Mouse (Mus musculus) adrenal gland, postnatal 36 days (tissue): ENCODE measurements around the gene Hist1h3g. TPM values are rescaled to one million over a fixed set of nuclear protein-coding genes. Genes with fewer than 3 reads are reported as not detected.

ENCODE experiments used
- DNase-seq, 2 experiments: peaks; one replicate each; pipeline ENCODE4 v3.0.0; 2021; ENCODE audit warnings: mixed read lengths in 1 of 2
- long read RNA-seq, 2 experiments: library from polyadenylated mRNA; stranded (forward); transcript quantifications; one replicate each; pipeline ENCODE4 v2.0.0; 2021; ENCODE audit warnings: borderline sequencing depth in 2 of 2
- total RNA-seq, 2 experiments: library from RNA; stranded (reverse); gene quantifications; 2 replicates each; pipeline ENCODE4 v1.2.3; 2021

The Hist1h3g gene
- total RNA-seq = 10 to 100 TPM; 13.9 to 17.7 TPM
- long read RNA-seq, experiment 1 = 0 reads
- long read RNA-seq, experiment 2 = 0 reads

DNA sequence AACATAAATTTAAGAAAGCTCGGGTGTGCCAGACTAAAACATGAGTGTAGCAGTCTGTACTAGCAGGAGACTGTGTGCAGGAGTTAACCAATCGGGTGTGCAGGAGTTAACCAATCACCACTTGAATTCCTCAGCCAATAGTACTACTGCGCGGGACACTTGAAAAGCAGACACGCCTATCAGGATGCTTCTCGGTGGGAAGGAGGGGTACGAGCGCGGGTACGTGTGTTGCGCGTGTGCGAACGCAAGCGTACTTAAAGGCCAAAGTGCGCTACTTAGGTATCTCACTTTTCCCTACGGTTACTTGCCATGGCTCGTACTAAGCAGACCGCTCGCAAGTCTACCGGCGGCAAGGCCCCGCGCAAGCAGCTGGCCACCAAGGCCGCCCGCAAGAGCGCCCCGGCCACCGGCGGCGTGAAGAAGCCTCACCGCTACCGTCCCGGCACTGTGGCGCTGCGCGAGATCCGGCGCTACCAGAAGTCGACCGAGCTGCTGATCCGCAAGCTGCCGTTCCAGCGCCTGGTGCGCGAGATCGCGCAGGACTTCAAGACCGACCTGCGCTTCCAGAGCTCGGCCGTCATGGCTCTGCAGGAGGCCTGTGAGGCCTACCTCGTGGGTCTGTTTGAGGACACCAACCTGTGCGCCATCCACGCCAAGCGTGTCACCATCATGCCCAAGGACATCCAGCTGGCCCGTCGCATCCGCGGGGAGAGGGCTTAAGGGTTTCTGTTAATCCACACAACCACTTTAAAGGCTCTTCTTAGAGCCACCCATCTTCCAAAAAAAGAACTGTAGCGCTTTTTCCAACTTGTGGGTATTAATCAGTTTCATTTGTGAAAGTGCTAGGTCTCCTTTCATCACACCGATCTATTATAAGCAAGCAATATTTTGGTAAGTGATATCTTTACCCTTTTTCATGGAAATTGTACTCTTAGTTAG is at the start of gene Hist1h3g:
Gene Hist1h3g, plus strand, starts transcription at position 286 of the 939 bp plus-strand sequence.
- peak; percentile 85 to 88 for DNase-seq

DNA sequence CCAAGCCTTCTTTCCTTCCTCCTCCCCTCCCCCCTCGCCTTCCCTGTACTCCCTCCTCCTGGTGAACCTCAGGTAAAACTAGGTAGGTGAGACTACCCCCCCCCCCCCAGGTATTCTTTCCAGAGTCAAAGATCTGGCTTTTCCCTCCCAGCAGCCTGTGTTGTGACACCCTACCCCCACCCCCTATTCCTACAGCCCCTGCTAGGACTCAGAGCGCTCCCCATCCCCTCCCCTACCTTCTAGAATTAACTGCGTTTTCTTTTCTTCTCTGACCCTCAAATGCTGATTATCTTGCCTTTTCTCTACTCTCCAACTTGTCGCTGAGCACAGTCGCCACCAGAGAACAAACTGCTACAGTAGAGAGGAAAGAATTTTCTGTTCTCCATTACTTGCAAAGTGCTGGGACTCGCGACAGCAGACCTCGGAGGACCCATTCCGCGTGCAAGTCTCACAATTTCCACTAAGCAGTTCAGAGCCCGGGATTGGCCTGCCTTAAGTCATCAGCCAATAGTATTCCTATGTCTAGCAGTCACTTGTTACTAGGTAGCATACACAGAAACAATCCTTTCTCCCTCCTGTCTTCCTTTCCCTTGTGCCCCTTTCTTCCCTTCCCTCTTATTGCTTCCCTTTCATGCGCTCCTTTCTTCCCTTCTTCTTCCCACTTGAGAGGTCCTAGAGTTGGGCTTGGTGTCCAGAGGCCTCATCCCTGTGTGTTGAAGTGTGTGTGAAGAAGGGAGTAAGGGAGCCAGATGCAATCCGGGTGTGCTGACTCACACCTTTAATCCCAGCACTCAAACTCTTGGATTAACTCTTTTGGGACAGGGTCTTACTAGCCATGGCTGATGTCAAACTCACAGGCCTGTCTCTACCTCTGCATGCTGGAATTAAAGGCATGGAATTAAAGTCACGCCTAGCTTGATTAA is 46.6 kb upstream of the Hist1h3g start, which contains the start of gene Btn2a2:
Gene Btn2a2, minus strand, starts transcription at position 458 of the 923 bp plus-strand sequence.
- DNase-seq = peak; percentile 63 to 68

DNA sequence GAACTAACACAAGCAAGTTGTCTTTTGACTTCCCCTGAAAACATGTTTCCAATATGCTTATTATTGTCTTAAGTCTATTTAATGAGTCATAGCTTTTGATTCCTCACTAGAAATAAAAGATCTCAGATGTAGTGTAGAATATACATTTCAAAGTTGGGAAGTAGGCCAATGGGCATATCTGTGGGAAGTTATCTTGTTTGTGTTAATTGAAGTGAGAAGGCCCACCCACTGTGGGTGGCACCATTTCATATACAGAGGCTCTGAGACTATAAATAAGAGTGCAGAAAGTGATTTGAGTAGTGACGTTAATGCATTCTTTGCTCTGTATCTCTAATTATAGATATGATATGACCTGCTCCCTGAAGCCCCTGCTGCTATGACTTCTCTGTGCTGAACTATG is 44.4 kb upstream of the Hist1h3g start:
- DNase-seq = no peak

DNA sequence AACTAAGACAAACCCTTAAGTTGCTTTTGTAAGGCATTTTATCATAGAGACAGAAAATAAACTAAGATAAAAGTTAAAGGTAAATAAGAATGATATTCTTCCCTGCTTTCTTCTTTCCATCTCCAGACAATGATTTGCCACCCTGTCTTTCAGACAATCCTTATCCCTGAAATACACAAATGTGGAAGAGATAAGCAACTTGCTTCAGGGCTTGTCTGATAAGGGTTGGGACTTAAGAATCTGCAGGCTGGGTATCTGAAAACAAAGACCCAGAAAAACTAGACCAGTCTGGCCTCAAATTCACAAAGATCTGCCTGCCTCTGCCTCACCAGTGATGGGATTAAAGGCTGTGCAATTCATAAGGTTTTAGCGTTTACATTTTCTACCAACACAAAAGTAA is 44.0 kb upstream of the Hist1h3g start:
- no peak for DNase-seq

DNA sequence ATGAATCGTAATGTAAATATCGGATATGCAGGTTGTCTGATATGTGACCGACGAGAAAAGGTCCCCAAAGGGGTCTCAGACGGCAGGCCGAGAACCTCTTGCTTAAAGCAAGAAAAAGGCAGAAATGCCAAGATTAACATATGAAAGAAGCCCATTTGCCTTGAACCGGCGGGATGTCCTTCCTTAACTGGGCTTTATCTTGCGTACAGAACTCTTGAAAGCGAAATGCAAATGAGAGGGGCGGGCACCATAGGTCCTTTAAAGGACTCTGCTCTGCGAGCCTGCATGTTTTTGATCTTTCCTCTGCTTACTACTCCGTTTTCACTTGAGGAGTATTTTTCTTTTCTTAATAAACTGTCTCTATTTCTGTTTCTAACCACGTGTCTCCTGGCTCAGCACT is 43.2 kb upstream of the Hist1h3g start:
- DNase-seq = peak; percentile 21 to 37

DNA sequence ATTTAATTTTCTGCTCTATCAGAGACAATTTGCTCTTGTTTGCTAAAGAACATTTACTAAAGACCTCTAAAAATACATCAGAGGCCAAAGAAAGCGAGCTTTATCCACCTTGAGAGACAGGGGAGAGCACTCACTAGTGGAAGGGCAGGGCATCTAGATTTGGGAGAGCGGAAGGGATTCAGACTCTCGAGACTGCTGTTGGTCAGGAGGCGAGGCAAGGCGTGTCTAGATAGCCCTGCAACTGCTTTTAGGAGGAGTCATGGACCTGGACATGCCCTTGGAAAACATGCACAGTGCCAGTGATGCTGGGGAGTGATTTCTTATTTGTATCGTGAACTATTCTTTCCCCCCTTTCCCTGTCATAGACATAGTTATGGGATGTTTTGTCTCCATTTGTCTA is 39.7 kb upstream of the Hist1h3g start:
- DNase-seq = no peak

DNA sequence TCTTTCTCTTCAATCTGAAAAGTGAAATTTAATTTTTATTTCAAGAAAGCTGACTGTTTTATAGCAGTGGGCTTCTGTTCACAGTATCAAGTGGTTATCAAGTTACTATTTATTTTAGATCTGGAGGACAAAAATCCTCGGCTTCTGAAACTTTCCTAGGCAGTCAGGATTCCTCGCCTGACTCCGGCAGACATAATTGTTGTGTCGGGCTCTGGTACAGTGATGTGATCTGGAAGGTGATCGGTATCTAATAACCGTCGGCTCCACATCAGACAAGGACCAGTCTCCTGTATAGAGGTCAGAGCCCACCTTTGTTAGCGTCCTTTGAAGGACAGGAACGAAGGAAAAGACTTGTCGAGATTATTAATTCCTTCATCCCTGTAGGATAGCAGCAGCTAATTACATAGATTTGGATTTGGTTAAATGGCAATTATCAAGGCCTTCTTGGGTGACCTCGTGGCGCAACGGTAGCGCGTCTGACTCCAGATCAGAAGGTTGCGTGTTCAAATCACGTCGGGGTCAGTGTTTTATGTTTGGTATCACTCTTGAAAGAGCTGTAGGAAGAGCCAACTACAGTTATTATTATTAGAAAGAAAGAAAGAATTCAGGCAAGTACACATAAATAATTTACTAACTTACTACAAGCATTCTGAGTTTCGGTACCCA is 37.4 kb upstream of the Hist1h3g start:
- DNase-seq = peak; percentile 28 to 32

DNA sequence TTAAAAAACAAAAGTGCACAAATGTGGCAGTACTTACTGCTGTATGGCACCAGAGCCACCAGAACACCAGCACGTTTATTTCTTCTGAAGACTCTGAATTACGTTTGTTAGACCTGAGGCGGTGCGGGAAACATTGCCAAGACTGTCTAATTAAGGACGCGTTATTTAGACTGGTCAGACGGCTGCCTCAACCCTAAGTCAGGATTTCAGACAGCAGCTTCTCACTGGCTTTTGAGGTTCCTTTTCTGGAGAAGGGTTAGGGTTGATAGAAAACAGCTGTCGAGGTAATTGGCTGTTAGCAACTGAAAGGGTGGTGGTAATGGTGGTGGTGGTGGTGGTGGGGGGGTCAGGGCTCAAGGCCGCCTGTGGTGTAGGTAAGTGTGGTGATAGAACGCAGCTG is 36.6 kb upstream of the Hist1h3g start:
- DNase-seq = no peak

DNA sequence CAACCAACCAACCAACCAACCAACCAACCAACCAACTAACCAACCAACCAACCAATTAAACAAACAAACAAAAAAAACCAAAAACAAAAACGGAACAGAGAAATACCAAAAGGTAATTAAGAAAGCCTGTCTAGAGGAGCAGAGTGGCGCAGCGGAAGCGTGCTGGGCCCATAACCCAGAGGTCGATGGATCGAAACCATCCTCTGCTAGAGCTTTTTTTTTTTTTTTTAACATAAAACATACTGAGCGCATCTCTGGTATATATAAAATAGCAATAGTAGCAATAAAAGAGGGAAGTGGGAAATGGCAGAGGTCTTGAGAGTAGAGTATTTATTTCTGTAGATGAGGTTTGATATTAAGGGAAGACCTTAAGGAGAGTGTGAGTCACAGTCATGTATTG is 35.3 kb upstream of the Hist1h3g start:
- no peak for DNase-seq

DNA sequence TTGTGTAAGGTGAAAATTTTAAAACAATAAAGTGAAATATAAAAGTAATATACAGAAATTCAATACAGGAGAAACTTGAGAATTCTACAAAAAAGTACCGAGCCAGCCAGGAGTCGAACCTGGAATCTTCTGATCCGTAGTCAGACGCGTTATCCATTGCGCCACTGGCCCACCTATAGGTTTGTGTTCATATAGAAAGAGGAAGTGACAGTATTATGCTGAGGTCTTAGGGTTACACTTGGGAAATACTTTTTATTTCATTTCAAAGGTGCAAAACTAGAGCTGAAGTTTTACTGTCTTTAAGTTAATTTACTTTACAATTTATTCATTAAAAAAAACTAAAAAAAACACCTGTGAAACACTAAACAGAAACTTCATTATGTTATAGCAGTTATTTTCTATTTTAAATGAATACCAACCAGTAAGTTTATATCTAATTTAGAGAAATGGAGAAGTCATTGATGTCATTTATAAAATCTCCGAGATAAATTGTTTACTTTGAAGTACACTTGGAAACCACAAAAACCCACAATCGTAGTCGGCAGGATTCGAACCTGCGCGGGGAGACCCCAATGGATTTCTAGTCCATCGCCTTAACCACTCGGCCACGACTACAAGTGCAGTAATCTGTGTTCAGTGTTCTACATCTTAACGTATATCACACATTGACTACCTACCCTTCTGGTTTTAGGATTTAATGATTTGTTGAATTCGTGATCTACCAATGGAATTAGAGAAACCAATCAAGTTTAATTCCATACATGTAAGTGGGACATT is 34.6 kb upstream of the Hist1h3g start:
- DNase-seq = peak; percentile 45 to 63

DNA sequence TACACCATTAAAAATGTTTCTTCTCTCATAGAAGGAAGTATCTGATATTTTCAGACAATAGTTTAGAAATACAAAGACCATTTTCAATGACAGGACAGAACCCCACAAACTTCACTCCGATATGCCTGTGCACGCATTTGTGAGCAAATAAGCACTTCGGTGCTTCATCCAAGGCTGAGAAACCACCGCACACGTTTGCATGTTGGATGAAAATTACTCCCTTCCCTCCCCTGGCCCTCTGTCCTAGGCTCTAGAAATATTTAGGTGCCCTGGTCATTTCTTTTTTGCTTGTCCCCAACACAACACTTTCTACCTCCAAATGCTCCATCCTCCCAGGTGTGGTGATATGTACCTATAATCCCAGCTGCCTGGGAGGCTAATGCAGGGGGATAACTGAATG is 33.7 kb upstream of the Hist1h3g start:
- DNase-seq = no peak

DNA sequence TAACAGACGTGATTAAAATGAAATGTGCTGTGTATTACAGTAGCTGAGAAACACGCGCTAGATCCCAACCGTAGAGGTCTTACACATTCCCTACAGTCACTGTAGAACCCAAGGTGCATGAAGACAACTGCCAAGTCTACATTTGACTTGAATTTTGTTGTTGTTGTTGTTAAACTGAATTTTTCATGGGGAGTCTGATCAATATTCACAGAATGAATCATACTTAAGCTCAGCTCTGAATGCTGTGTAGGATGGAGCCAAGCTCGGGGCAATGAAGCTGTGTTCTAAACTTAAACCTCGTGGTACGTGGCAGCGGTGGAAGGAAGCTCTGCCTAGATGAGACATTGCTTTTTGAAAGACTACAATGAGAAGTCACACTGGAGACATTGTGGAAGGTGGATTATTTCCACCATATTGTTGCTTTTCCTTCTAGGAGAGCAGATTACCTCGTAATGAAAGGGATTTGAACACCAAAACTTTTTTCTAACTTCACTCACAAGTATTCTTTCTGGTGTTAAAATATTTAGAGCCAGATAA is 33.1 kb upstream of the Hist1h3g start:
- no peak for DNase-seq

DNA sequence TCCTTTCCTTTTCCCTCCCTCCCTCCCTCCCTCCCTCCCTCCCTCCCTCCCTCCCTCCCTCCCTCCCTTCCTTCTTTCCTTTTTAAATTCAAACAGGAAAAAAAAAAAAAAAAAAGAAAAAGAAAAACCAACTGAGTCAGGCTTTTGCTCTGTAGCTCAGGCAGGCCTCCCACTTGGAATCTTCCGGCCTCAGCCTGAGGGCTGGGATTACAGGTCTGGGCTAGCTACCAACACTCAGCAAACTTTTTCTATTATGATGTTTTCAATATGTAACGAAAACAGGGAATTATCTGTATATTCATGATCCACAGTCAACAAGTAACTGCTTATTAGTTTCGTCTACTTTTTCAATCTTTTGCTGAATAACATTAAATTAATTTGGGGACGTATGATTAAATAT is 32.3 kb upstream of the Hist1h3g start:
- no peak for DNase-seq

DNA sequence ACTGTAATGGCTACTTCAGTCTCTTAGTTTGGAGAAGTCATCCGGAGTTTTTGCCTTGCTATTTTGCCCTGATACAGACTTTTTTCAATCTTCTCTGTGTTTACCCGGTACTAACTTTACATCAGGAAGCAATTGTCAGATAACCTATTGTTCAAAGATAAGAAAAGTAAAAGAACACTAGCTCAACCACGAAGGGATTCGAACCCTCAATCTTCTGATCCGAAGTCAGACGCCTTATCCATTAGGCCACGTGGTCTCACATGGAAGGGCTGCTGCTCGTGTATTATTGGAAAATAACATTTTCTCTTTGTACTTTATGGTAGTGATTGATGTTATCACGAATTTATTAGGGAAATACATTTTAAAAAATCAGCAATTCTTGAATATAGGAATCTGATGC is 31.4 kb upstream of the Hist1h3g start:
- DNase-seq = peak; percentile 33 to 54

DNA sequence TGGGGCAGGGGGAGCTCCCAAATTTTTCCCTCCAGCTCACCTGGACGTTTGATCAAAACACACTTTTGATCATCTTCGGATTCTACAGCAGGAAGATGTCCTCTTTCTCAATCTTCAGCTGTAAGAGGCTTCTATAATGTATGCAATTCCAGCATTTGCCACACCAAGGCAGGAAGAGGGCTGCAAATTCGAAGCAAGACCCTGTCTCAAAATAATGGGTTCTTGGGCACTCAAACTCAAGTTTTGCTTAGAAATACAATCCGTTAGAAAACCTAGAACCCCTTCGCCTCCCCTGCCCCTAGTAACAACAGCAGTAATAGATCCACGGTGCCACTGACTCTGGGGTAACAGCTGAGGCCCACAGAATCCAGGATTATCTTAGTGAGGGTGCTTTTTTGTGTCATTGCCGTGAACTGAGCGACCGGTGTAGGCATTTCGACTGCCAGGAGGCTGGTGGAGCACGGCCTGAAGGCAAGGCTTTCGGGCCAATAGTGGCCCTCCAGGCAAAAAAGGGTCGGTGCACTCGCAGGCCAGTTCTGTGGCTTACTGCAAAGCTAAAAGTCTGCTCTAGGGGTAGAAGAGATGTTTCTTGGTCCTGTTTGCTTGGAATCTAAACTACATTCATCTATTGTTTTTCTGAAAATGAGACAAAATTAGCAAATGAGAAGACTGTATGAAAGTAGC is 29.4 kb upstream of the Hist1h3g start:
- no peak for DNase-seq

DNA sequence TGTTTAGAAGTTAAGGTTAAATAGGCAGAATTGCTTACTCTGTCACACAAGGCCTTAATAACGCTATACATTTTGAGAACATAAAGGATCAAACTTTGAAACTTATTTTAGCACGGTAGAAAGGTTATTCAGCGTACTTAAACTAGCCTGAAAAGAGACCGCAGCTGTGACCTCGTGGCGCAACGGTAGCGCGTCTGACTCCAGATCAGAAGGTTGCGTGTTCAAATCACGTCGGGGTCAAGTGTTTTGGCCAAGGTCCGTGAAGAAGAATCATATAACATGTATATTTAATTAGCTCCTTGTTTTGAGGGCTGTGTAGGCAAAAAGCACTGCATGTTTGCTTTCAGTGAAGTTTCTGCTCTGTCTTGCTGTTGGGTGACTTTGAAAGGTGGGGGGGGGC is 28.9 kb upstream of the Hist1h3g start:
- peak; percentile 48 to 67 for DNase-seq

DNA sequence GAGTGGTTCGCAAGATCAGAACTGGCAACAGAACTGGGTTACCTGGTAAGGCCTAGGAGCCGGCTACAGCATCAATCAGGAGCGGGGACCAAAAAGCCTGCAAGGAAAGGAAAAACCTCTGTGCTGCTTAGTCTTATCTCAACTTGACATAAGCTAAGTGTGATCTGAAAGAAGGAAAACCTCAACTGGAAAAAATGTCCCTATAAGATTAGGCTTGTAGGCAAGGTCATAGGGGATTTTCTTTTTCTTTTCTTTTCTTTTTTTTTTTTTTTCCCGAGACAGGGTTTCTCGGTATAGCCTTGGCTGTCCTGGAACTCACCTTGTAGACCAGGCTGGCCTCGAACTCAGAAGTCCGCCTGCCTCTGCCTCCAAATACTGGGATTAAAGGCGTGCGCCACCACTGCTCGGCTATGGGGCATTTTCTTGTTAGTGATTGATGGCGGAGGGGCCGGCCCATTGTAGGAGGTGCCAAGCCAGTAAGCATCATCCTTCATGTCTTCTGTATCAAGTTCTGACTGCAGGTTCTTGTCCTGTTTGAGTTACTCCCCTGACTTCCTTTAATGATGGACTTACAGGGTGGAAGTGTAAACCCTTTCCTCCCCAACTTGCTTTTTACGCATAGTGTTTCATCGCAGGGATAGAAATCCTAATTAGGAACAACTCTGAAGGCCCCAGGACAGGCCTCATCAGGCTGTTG is 28.3 kb upstream of the Hist1h3g start:
- DNase-seq = peak in 1 of 2 experiments; percentile 30

DNA sequence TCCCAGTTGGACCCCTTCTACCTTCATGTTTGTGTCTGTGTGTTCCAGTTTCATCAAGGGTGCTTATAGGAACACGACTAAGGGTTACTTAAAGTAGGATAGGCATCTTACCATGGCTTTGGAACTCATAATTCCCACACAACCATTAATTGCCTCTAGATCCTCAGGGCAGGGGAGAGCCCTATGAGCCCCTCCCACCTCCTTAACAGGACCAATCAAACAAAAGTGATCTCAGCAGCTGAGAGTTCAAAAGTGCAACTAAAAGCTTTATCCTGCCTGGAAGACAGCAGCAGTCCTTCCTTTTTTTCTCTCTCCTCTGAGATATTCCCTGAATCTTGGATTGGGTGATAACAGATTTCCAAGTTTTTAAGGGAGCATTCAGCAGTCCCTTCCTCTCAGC is 25.1 kb upstream of the Hist1h3g start:
- DNase-seq = no peak

DNA sequence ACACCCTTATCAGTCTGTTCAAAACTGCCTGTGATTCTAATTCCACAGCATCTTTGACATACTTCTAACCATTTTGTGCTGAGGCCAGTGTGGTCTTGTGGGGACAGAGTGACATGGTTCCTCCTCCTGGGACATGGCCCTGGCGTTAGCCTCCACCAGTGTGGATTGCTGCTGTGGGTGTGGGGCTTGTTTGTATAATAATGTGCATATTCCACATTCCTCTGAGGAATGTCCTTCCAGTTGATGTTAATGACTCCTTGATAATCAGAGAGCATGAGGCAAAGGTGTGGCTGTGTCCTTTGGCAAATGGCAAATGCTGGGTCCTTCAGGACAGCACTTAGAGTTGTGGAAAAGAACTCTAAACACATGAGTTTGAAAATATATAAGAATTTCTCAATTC is 21.7 kb upstream of the Hist1h3g start:
- no peak for DNase-seq

DNA sequence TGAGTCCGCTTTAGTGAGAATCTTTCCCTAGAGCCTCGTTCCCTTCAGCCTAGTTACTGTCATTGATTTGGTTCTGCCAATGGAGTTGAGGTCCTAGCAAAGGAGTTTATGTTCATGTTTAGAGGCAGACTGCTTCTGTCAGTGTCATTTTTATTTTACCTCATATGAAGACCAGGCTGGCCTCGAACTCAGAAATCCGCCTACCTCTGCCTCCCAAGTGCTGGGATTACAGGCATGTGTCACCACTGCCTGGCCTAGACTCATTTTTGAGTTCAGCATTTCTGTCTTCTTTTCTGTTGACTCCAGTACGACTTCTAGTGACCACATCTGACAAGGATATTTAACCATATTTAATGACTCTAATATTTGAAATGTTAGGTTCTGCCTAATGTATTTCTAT is 19.9 kb upstream of the Hist1h3g start:
- DNase-seq = no peak
